Mouse (Mus musculus) kidney, adult 2 months (tissue): ENCODE measurements at regions not wholly inside any gene's neighbourhood (a gene's known extent, or its start where the extent isn't known, plus 50 kb on each side); places are given as distances from the start of the nearest gene placed in this dataset.
"Not testable (repeated sequence)": the region's sequence is repeated elsewhere in the genome, so short reads cannot be mapped to it uniquely, and the experiment has no call there.

Source experiments
- CTCF ChIP-seq: fragments of 200-500 bp; conservative IDR thresholded peaks from 2 replicates; pipeline ENCODE4 v1.5.1; 2011; ENCODE audit warnings: low read depth, mild to moderate bottlenecking, control low read depth, low read length, moderate library complexity, mixed read lengths; ENCODE audit not compliant: insufficient read depth, insufficient read length
- POLR2A ChIP-seq: fragments of 200-500 bp; IDR thresholded peaks from one replicate; pipeline ENCODE4 v1.6.1; 2011; ENCODE audit warnings: low read depth, low read length, control low read depth

DNA sequence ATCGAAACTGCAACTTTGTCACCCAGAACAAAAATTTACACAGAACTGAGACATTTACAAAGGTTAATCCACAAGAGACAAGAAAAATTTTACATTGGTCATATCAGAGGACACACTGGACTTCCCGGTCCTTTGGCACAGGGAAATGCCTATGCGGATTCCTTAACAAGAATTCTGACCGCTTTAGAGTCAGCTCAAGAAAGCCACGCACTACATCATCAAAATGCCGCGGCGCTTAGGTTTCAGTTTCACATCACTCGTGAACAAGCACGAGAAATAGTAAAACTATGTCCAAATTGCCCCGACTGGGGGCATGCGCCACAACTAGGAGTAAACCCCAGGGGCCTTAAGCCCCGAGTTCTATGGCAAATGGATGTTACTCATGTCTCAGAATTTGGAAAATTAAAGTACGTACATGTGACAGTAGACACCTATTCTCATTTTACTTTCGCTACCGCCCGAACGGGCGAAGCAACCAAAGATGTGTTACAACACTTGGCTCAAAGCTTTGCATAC lies 712.5 kb upstream of the Tacstd2 start:
- not testable (repeated sequence) for TF ChIP-seq POLR2A, CTCF
